Mouse (Mus musculus): ENCODE results near the gene Ptger3. TPM values are rescaled to one million over a fixed set of nuclear protein-coding genes. Genes with fewer than 3 reads are reported as not detected.
A peak's percentile ranks its signal among the peaks of the same experiment; 100 is the strongest.

Ptger3 gene
- polyA plus RNA-seq, 1 experiment from 2014 or later, result 19.0 TPM

GRCm38 (mm10) chr3:157664486-157665041 is 97.9 kb downstream of the Ptger3 start:
- Histone ChIP-seq H3K4me2 (no peak overlapping the region), H3K27me3 (replicated peaks) (no peaks in the 10 kb centered on the region), H3K9me3 (no peaks in the 10 kb centered on the region), H3K36me3 (no peaks in the 10 kb centered on the region), H3K27ac (no peak overlapping the region), H3K4me1 (no peaks in the 10 kb centered on the region), H3K4me3 (replicated peaks) (no peak overlapping the region), H3K9ac (no peak overlapping the region)
- ATAC-seq (ENCODE audit: insufficient read depth, low FRiP score, low read depth), result no peak

- ATAC-seq (ENCODE audit: insufficient read depth, low FRiP score, low read depth), result no peak
- WGBS, result 47% methylated on average over 1 of the region's 1 CpGs
Measured at GRCm38 (mm10) chr3:157665471-157665870, 98.8 kb downstream of the Ptger3 start.

GRCm38 (mm10) chr3:157666142-157666541 is 99.5 kb downstream of the Ptger3 start:
- no peak overlapping the region for H3K4me3 ChIP-seq (replicated peaks)
- H3K27ac ChIP-seq, result no peak overlapping the region
- H3K4me2 ChIP-seq, result no peak overlapping the region
- no peaks in the 10 kb centered on the region for H3K36me3 ChIP-seq
- 71% methylated on average over 2 of the region's 2 CpGs for WGBS
- no peaks in the 10 kb centered on the region for H3K4me1 ChIP-seq
- H3K27me3 ChIP-seq (replicated peaks), result no peaks in the 10 kb centered on the region
- H3K9me3 ChIP-seq, result no peaks in the 10 kb centered on the region
- no peak for ATAC-seq (ENCODE audit: insufficient read depth, low FRiP score, low read depth)
- no peak overlapping the region for H3K9ac ChIP-seq

More at GRCm38 (mm10) chr3:157665471-157665870, 98.8 kb downstream of the Ptger3 start:
- Histone ChIP-seq H3K4me3 (replicated peaks) (no peak overlapping the region), H3K36me3 (no peaks in the 10 kb centered on the region), H3K9ac (no peak overlapping the region), H3K4me1 (no peaks in the 10 kb centered on the region), H3K27me3 (replicated peaks) (no peaks in the 10 kb centered on the region), H3K9me3 (no peaks in the 10 kb centered on the region), H3K4me2 (no peak overlapping the region), H3K27ac (no peak overlapping the region)

GRCm38 (mm10) chr3:157686105-157686504 is 119.4 kb downstream of the Ptger3 start:
- Histone ChIP-seq H3K9ac (no peak overlapping the region), H3K4me1 (no peaks in the 10 kb centered on the region), H3K4me3 (replicated peaks) (no peak overlapping the region), H3K27me3 (replicated peaks) (no peaks in the 10 kb centered on the region), H3K4me2 (no peak overlapping the region), H3K9me3 (no peaks in the 10 kb centered on the region), H3K36me3 (no peaks in the 10 kb centered on the region), H3K27ac (no peak overlapping the region)
- 83% methylated on average over 3 of the region's 3 CpGs for WGBS
- ATAC-seq (ENCODE audit: insufficient read depth, low FRiP score, low read depth), result no peak

GRCm38 (mm10) chr3:157688419-157689162 is 121.9 kb downstream of the Ptger3 start:
- Histone ChIP-seq H3K36me3 (no peaks in the 10 kb centered on the region), H3K4me3 (replicated peaks) (no peak overlapping the region), H3K9ac (no peak overlapping the region), H3K4me2 (no peak overlapping the region), H3K27ac (no peak overlapping the region), H3K27me3 (replicated peaks) (no peaks in the 10 kb centered on the region), H3K9me3 (no peaks in the 10 kb centered on the region), H3K4me1 (no peaks in the 10 kb centered on the region)
- no peak for ATAC-seq (ENCODE audit: insufficient read depth, low FRiP score, low read depth)
- 32% methylated on average over 6 of the region's 6 CpGs for WGBS

MicroRNA genes within 50 kb of the gene (microRNA counts, 519-probe panel; counts per million panel counts)
- microRNA mmu-miR-186, result 2,503 counts per million, percentile 56 among the panel's probes with 10 or more counts

Small RNA genes lying within 50 kb of the gene (microRNA-seq; reads per million reads assigned to microRNA genes)
- gene Mir186, result 392 reads per million, percentile 65 among the genes with 10 or more reads in this experiment

Other genes with a start within 250 kb of the Ptger3 start
- gene Zranb2, start 32.7 kb upstream of the Ptger3 start, polyA plus RNA-seq (2015; fragmentation: Nextera tagmentation; extraction: Ambion mirVana), result 78.1 and 87.2 TPM in 2 replicates

Data from stomach, embryonic 15.5 days (tissue).